Mouse (Mus musculus): ENCODE data around the gene Hist1h1a.

GRCm38 (mm10) chr13:23806422-23807052 lies 43.1 kb downstream of the Hist1h1a start, which contains the start of gene Slc17a2:
- TF ChIP-seq CTCF (IDR thresholded peaks at IDR 0.05; ENCODE audit: low read depth, low read length) (no peak), GATA1 (IDR thresholded peaks at IDR 0.05; ENCODE audit: borderline replicate concordance, low read length) (no peak), TAL1 (conservative IDR thresholded peaks at IDR 0.05; ENCODE audit: low read depth, low read length) (no peak), GATA2 (IDR thresholded peaks at IDR 0.05; ENCODE audit: borderline replicate concordance, low read depth, low read length) (no peak)
